Mouse (Mus musculus) granulocyte monocyte progenitor cell, adult 5-6 weeks (primary cell): ENCODE results near the gene Dynlt1f. TPM values are rescaled to one million over a fixed set of nuclear protein-coding genes. Genes with fewer than 3 reads are reported as not detected.
A peak's percentile ranks its signal among the peaks of the same experiment; 100 is the strongest.
"Not testable (repeated sequence)": the region's sequence is repeated elsewhere in the genome, so short reads cannot be mapped to it uniquely, and the experiment has no call there.

ENCODE experiments used
- ATAC-seq: replicated peaks from 2 replicates; pipeline ENCODE4 v1.8.0; 2016; ENCODE audit warnings: mild to moderate bottlenecking, moderate TSS enrichment, inconsistent platforms; ENCODE audit not compliant: poor library complexity, severe bottlenecking
- total RNA-seq, 2 experiments: library from RNA; stranded (forward) in 1 of 2; stranded (reverse) in 1 of 2; fragments of 200-712, 200-1000 nt in 1 of 2; fragments of >200 nt in 1 of 2; fragmentation: Nextera tagmentation in 1 of 2; gene quantifications; 2 replicates each; pipeline ENCODE4 v1.2.3; 2014 to 2017

Gene Dynlt1f
- total RNA-seq (2014; fragmentation: Nextera tagmentation) = 117 and 170 TPM in 2 replicates
- total RNA-seq (2017) = 117 and 150 TPM in 2 replicates

DNA sequence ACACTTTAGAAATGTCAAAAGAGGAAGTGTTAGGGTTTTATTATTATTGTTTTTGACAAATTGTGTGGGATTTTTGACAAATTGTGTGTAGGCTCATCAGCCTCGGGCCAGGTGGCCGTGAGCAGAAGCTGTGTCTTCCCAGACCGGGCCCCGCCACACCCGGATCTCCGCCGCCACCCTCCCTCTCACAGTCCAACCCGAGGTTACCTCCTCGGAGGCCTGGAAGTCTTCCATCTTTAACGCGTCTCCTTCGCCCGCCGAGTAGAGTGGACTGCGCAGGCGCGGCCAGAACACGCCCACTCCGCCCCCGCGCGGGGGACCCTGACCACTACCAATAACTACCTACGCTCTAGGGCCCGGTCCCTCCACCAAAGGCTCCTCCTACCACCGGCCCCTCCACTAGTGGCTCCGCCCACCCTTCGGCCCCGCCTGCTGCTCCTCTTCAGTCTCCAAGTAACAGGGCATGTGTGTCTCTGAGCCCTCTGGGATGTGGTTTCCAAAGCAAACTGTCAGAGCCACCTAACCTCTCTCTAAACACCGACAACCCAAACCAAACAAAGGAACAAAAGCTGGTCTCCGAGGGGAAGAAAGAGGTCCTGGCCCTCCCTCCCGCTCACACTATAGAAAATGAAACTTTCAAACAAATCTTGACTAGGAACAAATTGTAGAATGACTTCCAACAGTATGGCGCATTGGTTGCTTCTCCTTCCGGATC lies at the start of gene Dynlt1f:
TSS of gene Dynlt1f (minus strand) at position 334 of the 715 bp plus-strand sequence.
- peak; percentile 91 for ATAC-seq

DNA sequence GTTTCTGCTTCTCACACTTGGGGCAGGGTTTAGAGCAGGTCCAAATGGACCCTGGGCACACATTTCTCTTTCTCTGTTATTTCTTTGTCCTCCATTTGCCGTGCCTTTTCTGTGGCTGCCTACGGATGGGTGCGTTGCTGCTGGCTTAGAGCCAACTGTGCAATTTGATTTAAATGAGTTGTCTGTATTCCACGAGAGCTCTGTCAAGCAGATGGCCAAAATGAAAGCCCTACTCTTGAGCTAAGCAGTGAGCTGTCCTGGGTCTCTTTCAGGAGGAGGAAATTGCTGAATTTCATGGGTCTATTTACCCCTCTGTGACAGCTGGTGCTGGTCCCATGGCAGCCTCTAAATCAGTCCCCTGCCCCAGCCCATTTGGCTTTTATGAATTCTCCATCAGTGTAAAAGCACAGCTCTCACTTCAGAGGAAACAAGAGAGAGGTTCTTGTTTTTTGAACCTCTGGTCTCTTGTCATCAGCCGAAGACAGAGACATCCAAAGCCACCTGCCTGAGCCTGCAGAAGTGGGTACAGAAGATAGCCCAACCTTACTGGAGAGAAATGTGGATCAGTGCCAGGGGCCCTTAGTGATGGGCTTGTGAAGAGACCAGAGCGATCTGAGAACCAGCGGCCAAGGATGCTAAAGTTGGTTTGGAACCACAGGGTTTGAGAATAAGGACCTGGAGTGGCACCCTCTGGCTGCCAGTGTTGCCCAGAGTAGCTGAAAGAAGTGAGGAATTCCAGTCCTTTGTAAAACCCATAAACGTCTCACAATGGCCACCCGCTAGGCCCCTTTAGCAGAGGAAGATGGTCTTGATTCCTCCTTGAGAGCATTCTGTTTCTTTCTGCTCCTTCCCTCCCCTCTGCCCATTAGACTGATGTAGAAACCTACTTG lies 47.9 kb upstream of the Dynlt1f start:
- not testable (repeated sequence) for ATAC-seq

DNA sequence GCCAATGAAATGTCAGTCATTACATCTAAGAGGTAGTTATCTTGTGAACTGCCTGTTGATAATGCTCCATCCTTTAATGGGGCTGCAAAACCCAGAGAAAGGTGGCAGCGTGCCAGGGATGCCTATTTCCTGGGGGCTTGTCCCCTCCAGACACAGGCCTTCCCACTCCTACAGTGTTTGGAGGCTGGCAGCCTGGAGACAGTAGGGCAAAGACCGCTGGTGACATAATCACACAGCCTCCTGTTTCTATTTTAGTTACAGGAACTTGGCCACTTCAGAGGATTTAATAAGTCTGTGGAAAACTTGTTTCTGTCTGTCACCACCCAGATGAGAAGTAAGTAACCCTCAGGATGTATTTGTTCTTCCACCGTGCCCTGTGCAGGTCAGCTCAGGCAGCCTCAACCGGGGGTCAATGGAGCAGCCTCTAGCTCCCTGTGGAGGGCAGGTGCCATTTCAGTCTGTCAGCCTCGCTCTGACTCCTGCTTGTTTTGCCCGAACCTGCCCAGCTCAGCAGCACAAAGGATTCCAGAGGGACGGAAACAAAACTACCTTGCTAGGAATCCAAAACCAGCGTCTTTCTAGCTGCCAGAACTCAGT lies 47.0 kb upstream of the Dynlt1f start:
- not testable (repeated sequence) for ATAC-seq

DNA sequence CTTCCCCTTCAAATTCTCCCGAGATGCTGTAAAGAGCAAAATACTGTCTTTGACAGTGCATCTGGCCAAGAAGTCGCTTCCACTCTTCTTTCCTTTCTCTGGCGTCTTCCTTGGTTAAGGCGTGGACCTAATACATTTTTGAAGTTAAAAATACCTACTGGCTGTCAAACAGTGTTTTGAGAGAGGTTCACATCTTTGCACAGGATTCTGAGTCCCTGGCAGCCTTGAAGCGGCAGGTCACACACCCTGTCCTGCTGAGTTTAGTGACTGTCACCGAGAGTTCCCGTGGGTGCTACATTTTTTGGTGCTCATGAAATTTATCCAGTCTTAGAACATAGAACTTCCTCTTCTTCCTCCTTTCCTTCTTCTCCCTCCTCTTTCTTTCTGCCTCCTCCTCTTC lies 44.4 kb upstream of the Dynlt1f start:
- not testable (repeated sequence) for ATAC-seq

DNA sequence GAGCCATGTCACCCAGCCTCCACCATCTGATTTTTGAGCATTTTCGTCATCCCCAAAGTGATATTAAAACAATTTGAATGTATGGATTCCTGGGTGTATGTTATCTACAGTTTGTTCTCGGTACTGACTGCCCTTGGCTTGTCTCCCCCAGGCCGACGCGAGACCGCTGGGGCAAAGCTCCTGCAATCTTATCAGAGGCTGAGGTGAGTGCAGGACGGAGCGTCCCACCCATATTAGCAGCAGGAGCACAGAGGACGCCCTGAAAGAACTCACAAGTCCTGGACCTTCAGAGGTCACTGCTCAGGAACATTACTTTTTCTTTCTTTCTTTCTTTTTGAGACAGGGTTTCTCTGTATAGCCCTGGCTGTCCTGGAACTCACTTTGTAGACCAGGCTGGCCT lies 43.8 kb upstream of the Dynlt1f start:
- ATAC-seq = not testable (repeated sequence)

DNA sequence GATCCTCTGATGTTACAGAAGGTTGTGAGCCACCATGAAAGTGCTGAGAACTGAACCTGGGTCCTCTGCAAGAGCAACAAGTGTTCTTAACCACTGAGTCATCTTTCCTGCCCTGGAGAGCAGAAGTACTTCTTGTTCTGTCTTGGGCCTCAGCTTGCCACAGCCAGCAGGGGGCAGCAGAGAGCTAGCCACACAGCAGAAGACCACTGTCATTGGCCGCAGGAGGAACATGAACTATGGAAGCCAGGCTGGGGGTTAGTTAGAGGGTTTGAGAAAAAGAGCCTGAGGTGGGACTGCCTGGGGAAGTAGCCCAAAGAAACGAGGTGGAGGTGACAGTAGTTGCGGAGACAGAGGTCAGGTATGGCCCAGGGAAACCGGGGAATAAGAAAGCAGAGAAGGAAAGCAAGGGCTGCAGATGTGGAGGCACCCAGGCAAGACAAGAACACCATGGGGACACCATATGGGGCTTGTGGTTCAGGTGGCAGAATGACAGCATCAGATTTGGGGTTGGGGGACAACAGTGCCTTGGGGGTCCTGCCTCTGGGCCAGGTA lies 41.6 kb upstream of the Dynlt1f start:
- ATAC-seq = peak; percentile 96

DNA sequence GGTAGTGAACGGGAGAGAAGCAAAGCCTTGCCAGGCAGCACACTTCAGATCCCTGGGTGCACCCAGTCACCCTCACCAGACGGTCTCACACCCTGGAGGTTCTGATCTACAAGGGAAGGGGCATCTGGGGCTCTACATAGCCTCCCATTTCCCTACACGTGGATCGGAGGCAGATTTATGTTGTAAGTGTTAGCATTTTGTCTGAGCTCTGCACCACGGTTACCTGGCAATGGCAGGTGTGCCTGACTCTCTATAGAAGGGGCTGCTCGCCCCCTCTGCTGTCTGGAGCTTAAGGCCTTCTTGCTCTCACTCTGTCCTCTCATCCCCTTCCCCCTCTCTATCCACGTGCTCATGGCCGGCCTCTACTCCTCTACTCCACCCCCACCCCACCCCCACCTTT lies 40.8 kb upstream of the Dynlt1f start:
- not testable (repeated sequence) for ATAC-seq

DNA sequence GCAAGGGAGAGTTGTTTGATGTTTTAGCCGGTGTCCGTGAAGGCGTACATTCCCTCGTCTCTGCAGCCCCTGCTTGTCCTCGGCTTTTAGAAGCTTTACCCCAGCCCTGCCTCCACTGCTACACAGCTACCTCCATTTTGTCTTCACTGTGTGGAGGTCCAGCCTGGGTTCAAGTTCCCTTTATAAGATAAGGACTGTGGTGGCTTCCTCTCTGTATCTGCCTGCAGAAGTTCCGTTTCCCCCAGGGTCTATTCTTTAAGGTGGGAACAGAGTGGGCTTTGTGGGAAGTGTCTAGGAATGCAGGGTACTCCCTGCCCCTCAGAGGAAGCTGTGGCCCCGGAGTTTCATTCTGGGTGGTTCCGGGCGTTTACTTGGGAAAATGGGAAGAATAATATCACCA lies 40.0 kb upstream of the Dynlt1f start:
- ATAC-seq = not testable (repeated sequence)

DNA sequence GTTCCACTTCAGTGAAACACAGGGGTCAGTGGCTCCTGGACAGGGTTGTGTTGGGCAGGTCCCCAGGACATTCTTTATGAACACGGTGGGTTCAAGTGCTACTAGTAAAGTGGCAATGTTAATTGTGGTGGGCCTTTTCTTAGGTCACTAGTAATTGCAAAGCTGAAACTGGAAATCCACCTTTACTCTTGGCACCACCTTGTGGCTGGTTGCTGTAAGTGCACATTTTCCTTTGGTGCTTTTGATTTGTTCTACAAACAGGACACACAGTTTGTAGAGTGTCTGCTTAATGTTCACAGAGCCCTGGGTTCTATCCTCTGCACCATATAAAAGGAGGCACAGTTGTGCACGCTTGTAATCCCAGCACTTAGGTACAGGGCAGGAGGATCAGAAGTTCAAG lies 35.9 kb upstream of the Dynlt1f start:
- peak; percentile 58 for ATAC-seq

DNA sequence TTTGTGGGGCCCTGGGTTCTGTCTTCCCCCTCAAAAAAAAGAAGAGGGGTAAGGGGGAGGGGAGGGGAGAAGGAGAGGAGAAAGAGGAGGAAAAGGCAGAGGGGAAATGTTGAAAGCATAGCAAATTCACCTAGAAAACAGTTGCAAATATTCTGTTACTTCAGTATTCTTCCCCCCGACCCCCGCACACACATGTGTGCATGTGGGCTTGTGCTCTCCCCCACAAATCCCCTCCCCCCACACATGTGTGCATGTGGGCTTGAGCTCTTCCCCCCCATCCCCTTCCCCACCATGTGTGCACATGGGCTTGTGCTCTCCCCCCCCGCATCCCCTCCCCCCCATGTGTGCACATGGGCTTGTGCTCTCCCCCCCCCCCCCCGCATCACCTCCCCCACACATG lies 33.6 kb upstream of the Dynlt1f start:
- not testable (repeated sequence) for ATAC-seq

DNA sequence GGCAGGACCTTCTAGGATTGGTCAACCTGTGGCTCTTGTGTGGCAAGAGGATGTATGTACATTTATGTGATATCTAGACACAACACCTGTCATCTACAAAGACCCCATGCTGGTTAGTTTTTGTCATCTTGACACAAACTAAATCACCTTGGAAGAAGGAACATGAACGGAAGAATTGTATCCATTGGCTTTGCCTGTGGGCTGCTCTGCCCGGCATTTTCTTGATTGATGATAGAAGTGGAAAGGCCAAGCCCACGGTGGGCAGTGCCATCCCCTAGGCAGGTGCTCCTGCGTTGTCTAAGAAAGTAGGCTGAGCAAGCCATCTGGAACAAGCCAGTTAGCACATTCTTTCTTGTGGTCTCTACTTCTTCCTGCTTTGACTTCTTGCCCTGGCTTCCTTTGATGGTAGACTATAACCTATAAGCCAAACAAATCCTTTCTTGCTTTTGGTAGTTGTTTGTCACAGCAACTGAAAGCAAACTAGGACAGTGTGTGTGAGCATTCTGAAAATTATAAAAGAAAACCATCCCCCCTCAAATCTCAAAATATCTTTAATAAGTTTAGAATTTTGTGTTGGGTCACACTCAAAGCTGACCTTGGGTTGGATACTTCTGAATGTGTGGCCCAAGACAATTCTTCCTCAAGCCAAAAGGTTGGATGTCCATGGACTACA lies 30.7 kb upstream of the Dynlt1f start:
- ATAC-seq = not testable (repeated sequence)

DNA sequence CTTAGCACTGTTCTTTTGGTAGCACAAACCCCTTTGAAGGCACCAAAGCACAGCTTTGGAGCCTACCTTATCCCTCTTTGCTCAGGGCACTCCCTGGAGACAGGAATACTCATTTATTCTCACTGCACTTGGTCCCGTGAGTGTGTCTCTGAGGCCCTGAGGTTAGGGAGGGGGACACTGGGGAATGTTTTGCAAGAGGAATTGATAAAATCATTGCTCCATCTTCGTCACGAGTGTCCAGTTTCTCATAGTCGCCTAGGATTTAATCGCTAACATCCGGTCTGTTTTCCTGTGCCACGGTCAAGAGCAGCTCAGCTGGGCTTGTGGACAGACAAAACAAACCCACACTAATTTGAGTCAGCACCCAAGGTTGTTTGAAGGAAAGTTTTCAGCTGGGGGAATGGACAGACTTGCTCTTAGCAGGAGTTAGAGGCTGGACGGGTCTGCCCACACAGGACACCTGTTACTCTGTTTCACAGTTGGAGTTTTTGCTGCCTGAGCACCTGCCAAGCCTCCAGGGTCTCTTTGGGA lies 29.7 kb upstream of the Dynlt1f start:
- peak; percentile 75 for ATAC-seq

DNA sequence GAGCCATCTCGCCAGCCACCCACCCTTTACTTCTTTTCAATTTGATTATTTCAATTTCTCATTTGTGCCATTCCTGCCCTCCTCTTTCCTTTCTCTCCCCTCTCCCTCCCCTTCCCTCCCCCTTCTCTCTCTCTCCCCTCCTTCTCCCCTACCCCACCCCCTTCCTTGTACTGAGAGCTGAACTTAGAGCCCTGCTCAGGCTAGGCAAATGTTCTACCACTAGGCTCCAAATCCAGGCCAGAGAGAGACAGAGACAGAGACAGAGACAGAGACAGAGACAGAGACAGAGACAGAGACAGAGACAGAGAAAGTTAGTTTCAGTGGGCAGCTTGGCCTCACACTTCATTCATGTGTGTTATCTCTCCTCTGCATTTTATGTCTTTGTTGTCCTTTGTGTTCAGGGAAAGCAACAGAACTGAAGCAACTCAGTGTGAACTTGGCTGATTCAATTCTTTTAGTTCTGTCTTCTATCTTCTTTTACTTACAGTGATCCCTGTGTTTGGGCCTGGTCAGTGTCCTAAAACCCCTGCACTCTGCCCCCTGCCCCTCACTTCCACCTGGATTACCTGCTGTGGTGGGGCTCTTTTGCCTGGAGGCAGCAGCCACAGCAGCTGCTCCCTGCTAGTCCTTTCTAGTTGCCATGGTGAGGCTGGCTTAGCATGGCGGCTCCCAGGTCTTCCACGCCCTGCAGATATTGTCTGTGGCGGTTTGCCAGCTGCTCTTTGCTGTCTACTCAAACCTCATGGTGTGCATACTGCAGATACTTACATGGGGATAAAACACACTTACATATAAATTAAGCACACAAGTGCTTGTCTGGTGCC lies 29.0 kb upstream of the Dynlt1f start:
- peak; percentile 39; the same call in 1 of the 2 replicates for ATAC-seq

DNA sequence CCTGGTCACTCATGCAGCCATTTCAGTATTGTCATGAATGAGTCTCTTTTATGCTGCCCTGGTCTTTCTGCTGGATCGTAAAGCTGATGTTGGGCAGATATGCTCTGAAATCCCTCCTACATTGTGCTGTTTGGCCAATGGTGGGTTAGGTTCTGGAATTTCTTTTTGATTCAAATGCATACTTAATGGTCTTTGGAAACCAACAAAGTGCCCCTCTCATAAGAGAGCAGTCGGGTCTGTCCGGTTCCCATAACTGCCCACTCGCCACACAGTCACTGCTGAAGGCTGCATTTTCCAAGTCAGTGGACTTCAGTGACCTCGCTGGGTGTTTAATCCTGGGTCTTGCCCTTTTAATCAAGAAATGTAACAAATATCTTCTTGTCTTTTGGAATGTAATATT lies 28.0 kb upstream of the Dynlt1f start:
- not testable (repeated sequence) for ATAC-seq

DNA sequence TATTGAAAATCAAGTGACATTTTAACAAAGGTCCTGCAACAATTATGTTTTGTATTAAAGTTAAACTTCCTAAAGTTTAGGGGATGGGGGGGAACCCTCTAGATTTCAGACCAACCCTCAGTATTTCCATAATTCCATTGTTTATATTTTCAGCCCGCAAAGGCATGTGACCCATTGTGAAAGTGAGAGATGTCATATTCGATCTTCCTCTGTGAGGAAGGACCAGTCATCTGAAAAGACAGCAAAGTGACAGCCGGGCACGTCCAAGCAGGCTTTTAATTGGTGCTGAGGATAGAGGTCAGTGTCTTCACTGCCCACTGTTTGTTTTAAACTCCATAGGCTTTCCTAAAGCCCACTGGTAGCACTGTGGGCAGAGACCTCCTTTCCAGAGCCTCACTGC lies 26.0 kb upstream of the Dynlt1f start:
- not testable (repeated sequence) for ATAC-seq

DNA sequence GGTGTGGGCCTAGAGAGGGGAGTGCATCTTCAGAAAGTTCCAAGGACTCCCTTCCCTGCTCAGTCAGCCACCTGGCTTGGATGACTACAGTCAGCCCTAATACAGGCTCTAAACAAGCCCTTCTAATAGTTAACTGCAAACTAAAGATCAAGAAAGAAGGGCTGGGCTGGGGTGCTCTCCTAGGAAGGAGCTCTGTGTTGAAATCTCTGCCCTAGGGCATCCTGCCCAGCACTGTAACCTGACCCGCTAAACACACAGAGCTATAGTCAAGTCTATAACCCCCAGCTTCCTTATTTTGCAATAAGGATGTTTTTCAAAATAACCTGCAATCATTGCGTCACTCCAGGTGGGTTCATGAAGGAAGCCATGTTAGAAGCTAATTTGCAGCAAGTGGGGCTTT lies 22.4 kb upstream of the Dynlt1f start:
- ATAC-seq = peak; percentile 99

DNA sequence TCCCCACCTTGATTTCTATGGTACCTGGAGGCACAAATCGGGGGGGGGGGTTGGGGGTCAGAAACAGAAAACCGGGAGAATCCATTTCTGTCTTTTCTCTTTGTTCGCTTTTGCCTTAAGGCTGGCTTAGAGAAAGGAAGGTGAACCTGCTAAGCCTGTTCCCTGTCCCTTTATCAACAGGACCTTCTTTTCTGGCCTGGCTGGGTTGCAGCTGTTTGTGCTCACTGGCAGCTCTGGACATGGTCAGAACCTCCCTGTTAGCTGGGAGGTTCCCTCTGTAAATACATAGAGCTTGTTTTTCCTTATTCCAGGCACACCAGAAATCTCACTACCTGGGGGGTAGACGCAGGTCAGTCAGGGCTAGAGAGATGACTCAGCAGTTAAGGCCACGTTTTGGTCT lies 18.6 kb upstream of the Dynlt1f start:
- ATAC-seq = not testable (repeated sequence)

DNA sequence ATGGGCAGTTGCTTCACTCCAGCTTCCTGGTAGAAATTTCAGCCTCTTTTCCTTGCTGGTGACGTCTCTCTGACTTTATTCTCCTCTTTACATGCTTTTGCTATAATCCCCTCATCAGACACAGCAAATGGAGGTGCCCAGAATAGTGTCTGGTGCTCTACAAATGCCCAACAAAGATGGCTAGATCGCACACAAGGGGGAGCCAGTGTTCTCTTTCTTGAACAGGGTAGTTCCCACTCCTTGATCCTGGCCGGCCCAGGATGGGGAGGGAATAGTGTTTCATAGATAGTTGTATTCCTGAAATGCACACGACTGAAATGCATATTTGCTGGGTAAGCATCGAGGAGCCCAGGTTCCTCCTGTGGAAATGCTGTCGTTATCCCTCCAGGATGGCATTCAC lies 12.8 kb upstream of the Dynlt1f start:
- ATAC-seq = peak; percentile 44; the same call in 1 of the 2 replicates

DNA sequence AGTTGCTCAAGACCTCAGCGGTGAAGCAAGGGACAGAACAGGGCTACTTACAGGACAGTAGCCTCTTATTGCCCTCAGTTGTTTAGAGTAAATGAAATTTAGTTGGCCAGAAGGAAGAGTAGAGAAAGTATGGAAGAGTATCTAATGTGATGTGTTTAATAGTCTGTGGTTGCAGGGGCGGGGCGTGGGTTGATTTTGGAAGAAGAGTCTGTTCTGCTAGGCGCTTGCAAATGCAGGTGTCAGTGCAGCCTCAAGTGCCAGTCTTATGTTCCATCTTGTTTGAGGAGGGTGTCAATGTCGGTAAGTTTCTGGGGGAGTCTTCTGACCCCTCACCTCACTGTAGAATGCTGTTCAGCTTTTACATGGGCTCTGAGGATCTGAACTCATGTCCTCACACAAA lies 9.7 kb upstream of the Dynlt1f start:
- ATAC-seq = not testable (repeated sequence)
